ENCODE assay signal across 22 mouse cellular contexts in the genomic region with DNA sequence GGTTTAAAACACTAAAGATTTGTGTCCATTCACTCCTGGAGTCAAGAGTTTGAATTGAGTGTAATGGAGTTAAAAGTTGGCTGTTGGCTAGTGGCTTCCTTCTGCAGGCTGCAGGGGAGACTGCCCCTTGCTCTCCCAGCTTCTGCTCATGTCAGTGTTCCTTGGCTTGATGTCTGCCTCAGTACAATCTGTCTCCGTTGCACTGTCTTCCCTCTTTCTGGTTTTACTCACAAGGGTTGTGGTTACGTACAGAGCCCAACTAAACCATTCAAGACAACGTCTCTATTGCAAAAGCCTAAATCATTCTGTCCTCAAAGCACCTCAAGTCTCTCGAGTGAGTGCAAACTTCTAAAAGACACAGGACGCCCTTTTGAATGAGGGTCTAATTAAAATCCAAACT.
"Had no signal": no experiment of that assay in that cellular context is flagged by ENCODE, and none has a peak within 500 bp of the region (broad histone marks: within the 10 kb centered on the region; RNA-seq: fewer than 3 reads in every experiment).

No protein-coding gene starts in this region.

- ATAC-seq: forebrain, embryonic 13.5 days; forebrain, embryonic 14.5 days; forebrain, embryonic 15.5 days; forebrain, embryonic 16.5 days; forebrain, postnatal 0 days had no signal

- DNase-seq: cerebellum, adult 2 months; cerebellum, adult 8-10 months; cerebellum, adult 9-10 months; cerebellum, adult 9-11 months; cerebellum, postnatal 10 days; cerebellum, postnatal 14 days; cerebellum, postnatal 25 days; cerebellum, postnatal 36 days; embryo, embryonic 11 days; forebrain, postnatal 0 days; gastrocnemius, adult 2 months; gastrocnemius, postnatal 10 days; gastrocnemius, postnatal 14 days; gastrocnemius, postnatal 25 days; gastrocnemius, postnatal 36 days; heart, adult 11 months; heart, adult 18-20 months; heart, adult 2 months had no signal
